Mouse (Mus musculus) neural tube, embryonic 11.5 days (tissue): ENCODE data around the gene Rnf181. TPM values are rescaled to one million over a fixed set of nuclear protein-coding genes. Genes with fewer than 3 reads are reported as not detected.

Experiments used
- ATAC-seq: fragments of 200-750 bp; cut with Nextera tagmentation; 2 replicates; pipeline ENCODE4 v1.8.0; 2017; ENCODE audit warnings: moderate number of reproducible peaks, mild to moderate bottlenecking, moderate TSS enrichment, moderate library complexity; ENCODE audit not compliant: insufficient read depth, low FRiP score, low TSS enrichment
- DNase-seq: peaks from one replicate; pipeline ENCODE4 v3.0.0-alpha.2; 2015; ENCODE audit warnings: low spot score
- H3K27ac ChIP-seq: fragments of 300-500 bp; sonication (generic); 2 replicates; pipeline ENCODE4 v1.5.1; 2014; ENCODE audit warnings: low read depth, mild to moderate bottlenecking, low read length
- H3K27me3 ChIP-seq: fragments of 300-500 bp; sonication (generic); 2 replicates; pipeline ENCODE4 v1.6.1; 2014; ENCODE audit warnings: mild to moderate bottlenecking, low read length, mixed read lengths; ENCODE audit not compliant: control insufficient read depth, insufficient read depth
- H3K36me3 ChIP-seq: fragments of 300-500 bp; sonication (generic); 2 replicates; pipeline ENCODE4 v1.6.1; 2014; ENCODE audit warnings: mild to moderate bottlenecking, low read length, moderate library complexity, mixed read lengths; ENCODE audit not compliant: control insufficient read depth, insufficient read depth
- H3K4me1 ChIP-seq: fragments of 300-500 bp; sonication (generic); 2 replicates; pipeline ENCODE4 v1.6.1; 2014; ENCODE audit warnings: low read length, mixed read lengths; ENCODE audit not compliant: control insufficient read depth, insufficient read depth
- H3K4me2 ChIP-seq: fragments of 300-500 bp; sonication (generic); 2 replicates; pipeline ENCODE4 v1.6.1; 2014; ENCODE audit warnings: low read depth, mild to moderate bottlenecking, moderate library complexity
- H3K4me3 ChIP-seq: fragments of 300-500 bp; sonication (generic); 2 replicates; pipeline ENCODE4 v1.5.1; 2014; ENCODE audit warnings: low read depth, low read length
- H3K9ac ChIP-seq: fragments of 300-500 bp; sonication (generic); 2 replicates; pipeline ENCODE4 v1.6.1; 2014; ENCODE audit warnings: mild to moderate bottlenecking, low read length
- H3K9me3 ChIP-seq: fragments of 300-500 bp; sonication (generic); 2 replicates; pipeline ENCODE4 v1.6.1; 2016; ENCODE audit warnings: low read length; ENCODE audit not compliant: control insufficient read depth
- WGBS: fragments of 180-500 bp; shearing (Covaris S2); extraction: QIAGEN DNeasy Blood & Tissue Kit; methylation state at CpG from one replicate; pipeline ENCODE4 v1.1.7; 2014; 5-methylcytosine and 5-hydroxymethylcytosine counted together
- polyA plus RNA-seq: library from polyadenylated mRNA; unstranded; fragments of >200 nt; fragmentation: Nextera tagmentation; extraction: Ambion mirVana; gene quantifications from 2 replicates; pipeline ENCODE4 v1.2.1, GENCODE M21; 2014

Gene Rnf181
- polyA plus RNA-seq, 1 experiment from 2014 or later: 114 TPM

DNA sequence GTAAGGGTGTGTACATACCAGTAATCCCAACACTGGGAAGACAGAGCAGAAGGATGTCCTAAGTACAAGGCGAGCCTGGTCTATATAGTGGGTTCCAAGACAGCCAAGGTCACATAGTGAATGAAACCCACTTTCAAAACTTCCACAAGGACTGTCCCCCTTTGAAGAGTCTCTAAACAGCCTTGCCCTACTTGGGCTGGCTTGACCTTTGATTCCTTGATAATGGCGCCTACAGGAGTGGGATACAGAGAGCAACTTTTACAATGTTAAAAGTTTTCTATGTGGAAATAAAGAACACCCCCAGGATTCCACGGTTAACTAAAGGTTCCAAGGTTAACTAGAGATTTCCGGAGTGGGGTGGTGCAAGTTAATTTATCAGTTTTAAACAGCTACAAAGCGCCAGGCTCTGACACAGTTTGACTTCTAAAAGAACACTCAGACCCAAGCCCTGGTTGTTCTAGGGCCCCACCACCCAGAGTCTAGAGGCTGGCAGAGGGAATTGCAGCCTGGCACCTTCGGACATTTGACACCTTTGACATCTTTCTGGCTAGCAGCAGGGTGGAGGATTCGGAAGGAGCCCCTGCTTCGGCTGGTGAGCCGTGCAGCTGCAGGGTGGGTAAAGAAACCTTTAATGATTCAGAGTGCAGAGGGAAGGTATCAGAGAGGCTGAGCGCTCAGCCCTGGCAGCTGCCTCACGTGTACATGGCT lies 6.7 kb downstream of the Rnf181 start:
- peaks cover 4% of the 10 kb centered on the region; the same call in 1 of the 2 replicates for H3K36me3 ChIP-seq
- WGBS: 86% methylated on average over 11 of the region's 11 CpGs
- H3K4me2 ChIP-seq: no peak overlapping the region
- no peak overlapping the region for H3K4me3 ChIP-seq
- H3K9me3 ChIP-seq: no peaks in the 10 kb centered on the region
- H3K9ac ChIP-seq: no peak overlapping the region
- peaks cover 3% of the 10 kb centered on the region for H3K4me1 ChIP-seq
- DNase-seq (no peak), ATAC-seq (no peak)
- no peak overlapping the region for H3K27ac ChIP-seq
- no peaks in the 10 kb centered on the region for H3K27me3 ChIP-seq

DNA sequence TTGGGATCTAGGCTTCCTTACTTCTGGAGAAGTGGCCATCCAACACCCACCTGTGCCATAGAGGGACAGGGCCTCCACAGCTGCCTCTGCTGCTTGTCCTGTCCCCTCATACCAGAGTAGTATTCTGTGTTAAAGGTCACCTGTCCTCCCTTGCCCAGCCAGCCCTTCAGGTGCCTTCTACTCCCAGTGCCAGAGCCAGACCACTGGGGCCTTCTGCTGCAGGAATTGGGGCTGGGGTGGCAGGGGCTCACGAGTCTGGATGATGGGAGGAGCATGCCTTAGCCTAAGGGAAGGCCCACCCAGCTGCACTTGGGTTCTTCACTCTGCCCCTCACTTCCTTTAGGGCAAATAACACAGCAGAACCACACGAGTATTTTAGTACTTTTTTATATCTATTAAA lies 7.4 kb downstream of the Rnf181 start:
- Histone ChIP-seq H3K9ac (no peak overlapping the region), H3K4me1 (peaks cover 8% of the 10 kb centered on the region), H3K27me3 (no peaks in the 10 kb centered on the region), H3K4me2 (no peak overlapping the region), H3K9me3 (no peaks in the 10 kb centered on the region), H3K36me3 (peaks cover 4% of the 10 kb centered on the region; the same call in 1 of the 2 replicates), H3K27ac (no peak overlapping the region), H3K4me3 (no peak overlapping the region)
- DNase-seq (no peak), ATAC-seq (no peak)
- 75% methylated on average over 2 of the region's 2 CpGs for WGBS

DNA sequence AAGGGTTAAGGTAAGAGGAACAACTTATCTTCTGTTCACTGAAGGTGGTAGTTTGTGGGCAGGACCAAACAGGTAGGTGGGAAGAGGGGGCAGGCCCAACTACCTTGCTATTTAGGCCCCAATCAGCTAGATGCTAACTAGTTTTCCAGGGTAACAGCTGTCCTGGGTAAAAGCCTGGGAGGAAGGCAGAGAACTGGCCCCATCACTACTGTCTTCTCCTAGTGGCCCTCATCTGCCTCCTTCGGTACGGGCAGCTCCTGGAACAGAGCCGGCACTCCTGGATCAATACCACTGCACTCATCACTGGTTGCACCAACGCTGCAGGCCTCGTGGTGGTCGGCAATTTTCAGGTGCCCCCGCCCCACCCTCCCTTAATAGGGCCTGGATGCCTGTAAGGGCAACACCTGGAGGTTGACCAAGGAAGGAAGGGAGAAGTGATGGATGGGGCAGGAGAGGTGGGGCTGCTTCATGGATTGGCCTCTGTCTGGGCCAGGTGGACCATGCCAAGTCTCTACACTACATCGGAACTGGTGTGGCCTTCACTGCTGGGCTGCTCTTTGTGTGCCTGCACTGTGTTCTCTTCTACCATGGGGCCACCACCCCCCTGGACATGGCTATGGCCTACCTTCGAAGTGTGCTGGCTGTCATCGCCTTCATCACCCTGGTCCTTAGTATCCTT lies 8.5 kb downstream of the Rnf181 start:
- peaks cover 8% of the 10 kb centered on the region for H3K4me1 ChIP-seq

DNA sequence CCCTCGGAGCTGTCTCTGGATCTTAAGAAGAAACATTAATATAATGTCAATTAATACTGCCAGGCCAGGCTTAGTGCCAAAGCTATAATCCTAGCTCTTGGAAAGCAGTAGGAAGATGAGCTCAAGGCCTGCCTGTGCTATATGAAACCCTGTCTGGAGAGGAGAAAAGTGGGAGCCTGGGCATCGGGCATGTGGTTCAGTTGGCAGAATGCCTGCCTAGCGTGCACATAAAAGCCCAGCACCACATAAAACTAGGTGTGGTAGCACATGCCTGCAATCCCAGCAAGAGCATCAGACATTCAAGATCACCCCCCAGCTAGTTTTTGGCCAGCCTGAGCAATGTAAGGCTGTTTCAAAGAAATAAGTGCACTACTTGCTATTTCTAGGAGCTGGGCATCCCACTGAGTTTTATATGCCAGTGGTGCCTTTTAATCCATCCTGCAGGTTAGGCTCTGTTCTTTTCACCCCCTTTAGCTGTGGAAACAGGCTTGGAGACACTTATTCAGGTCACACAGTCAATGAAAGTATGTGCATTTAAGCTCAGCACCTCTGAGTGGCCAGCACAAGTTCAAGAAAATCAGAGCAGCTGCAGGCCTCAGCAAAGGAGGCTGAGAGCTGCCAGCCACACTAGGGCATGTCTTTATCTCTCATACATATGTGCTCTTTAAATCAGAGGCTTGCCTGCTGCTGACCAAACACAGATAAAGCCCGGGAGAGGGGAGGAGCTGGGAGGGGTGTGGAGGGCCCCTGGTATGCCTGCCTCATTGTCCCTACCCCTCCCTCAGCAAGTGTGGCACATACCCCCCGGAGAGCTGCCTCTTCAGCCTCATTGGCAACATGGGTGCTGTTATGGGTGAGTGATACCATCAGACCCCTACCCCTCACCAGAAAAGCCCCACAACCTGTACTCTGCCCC lies 9.3 kb downstream of the Rnf181 start:
- Histone ChIP-seq H3K4me3 (no peak overlapping the region), H3K9ac (no peak overlapping the region), H3K27me3 (no peaks in the 10 kb centered on the region), H3K27ac (no peak overlapping the region), H3K4me1 (peaks cover 8% of the 10 kb centered on the region), H3K4me2 (no peak overlapping the region), H3K36me3 (peaks cover 4% of the 10 kb centered on the region; the same call in 1 of the 2 replicates), H3K9me3 (no peaks in the 10 kb centered on the region)
- no peak for DNase-seq
- ATAC-seq: no peak
- 86% methylated on average over 5 of the region's 5 CpGs for WGBS

More for the DNA sequence above, 8.5 kb downstream of the Rnf181 start:
- Histone ChIP-seq H3K36me3 (peaks cover 4% of the 10 kb centered on the region; the same call in 1 of the 2 replicates), H3K4me2 (no peak overlapping the region), H3K27ac (no peak overlapping the region), H3K9ac (no peak overlapping the region), H3K9me3 (no peaks in the 10 kb centered on the region), H3K4me3 (no peak overlapping the region), H3K27me3 (no peaks in the 10 kb centered on the region)
- DNase-seq: no peak
- 92% methylated on average over 10 of the region's 10 CpGs for WGBS
- ATAC-seq: no peak

DNA sequence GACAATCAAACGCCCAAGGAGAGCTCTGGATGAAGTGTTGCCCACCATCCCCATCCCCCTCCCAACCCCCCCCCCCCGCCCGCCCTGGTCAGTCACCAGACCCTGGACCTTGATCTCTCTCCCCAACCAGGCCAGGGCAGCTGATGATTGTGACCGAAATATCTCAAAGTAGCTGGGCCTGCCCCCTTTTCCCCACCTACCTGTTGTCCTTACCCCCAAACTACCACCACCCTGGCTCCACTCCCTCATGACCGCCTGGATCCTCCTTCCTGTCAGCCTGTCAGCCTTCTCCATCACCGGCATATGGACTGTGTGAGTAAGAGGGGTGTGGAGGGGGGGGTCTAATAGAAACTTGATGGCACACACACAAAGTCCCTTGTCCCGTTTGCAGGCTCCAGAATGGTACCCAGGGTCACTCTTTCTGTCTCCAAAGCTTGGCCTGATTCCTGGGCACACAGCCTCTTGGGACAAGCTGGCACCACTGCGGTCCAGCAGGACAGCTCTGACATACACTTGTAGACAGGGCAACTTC lies 10.7 kb downstream of the Rnf181 start:
- ATAC-seq (peak; percentile 6; the same call in 1 of the 2 replicates), DNase-seq (no peak)
- Histone ChIP-seq H3K27me3 (no peaks in the 10 kb centered on the region), H3K4me1 (peaks cover 6% of the 10 kb centered on the region; the same call in 1 of the 2 replicates), H3K4me2 (peak overlapping the region; percentile 66), H3K36me3 (peaks cover 4% of the 10 kb centered on the region; the same call in 1 of the 2 replicates), H3K9me3 (no peaks in the 10 kb centered on the region), H3K9ac (peak overlapping the region; percentile 44), H3K4me3 (peak overlapping the region; percentile 49), H3K27ac (no peak overlapping the region)
- WGBS: 43% methylated on average over 7 of the region's 8 CpGs

DNA sequence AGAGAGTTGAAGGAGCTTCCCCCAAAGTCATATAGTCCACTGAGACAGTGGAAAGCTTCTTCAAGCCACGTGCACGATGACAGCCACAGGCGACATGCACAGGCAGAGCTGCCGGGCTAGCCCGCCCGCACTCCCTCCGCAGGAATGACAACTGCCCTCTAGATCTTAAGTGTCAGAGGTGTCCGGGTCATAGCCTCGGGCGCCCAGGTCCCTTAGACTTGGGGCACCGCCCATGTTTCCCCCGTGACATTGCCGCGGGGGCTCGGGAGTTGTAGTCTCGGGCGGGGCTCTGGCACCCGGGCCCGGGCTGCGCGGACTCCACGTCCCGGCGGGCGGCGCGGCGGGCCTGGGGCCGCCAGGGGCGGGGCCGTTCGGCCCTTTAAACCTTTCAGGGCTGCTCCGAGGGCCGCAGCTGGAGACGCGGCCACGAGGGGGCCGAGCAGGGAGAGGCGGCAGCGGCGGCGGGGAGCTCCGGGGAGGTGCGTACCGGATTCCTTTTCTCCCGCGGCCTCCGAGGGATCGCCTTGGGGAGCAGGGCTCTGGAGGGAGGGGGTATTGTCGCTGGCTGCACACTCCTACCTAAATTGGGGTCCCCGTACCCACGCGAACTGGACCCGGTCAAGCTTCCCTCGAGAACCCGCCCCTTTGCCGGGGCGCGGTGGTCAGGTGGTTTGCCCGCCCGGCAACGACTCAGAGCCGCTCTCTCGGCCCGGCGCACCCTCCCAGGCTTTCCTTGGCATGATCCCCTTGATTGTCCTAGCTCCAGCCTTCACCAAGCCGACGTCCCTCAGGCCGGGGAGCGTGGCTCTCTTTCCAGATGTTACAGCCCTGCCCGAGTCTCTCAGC lies 11.5 kb downstream of the Rnf181 start, which contains the start of gene Tmem150a:
Gene Tmem150a, plus strand, starts transcription at position 382 of the 846 bp plus-strand sequence.
- Histone ChIP-seq H3K36me3 (peaks cover 4% of the 10 kb centered on the region; the same call in 1 of the 2 replicates), H3K4me1 (peaks cover 6% of the 10 kb centered on the region; the same call in 1 of the 2 replicates), H3K9me3 (no peaks in the 10 kb centered on the region), H3K9ac (peak within 1 kb of the TSS; percentile 44), H3K4me2 (peak within 1 kb of the TSS; percentile 66), H3K27me3 (no peaks in the 10 kb centered on the region), H3K4me3 (peak within 1 kb of the TSS; percentile 49), H3K27ac (no peak within 1 kb of the TSS)
- peak; percentile 86 for ATAC-seq
- DNase-seq: peak; percentile 88
- 1% methylated on average over 64 of the region's 71 CpGs for WGBS

DNA sequence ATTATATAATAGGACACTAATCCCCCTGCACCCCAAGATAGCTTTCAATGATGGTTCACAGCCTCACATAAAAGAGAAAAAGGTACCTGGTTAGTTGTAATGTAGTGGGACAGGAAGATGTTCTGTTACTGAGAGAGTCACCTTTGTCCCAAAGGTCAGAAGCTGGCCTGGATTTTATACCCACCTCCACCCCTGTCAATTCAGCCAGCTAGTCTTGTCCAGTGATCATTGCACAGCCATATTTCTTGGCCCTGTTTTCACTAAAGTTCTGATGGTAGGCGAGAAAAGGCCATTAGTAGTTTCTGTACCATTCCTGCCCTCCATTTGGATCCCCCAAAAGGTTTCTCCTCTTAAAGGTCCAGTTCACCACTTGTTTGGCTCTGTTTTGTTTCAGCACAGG lies 12.7 kb downstream of the Rnf181 start:
- H3K27me3 ChIP-seq: no peaks in the 10 kb centered on the region
- no peak overlapping the region for H3K9ac ChIP-seq
- no peak overlapping the region for H3K27ac ChIP-seq
- ATAC-seq (no peak), DNase-seq (no peak)
- H3K4me2 ChIP-seq: no peak overlapping the region
- 79% methylated on average over 1 of the region's 1 CpGs for WGBS
- peaks cover 2% of the 10 kb centered on the region; the same call in 1 of the 2 replicates for H3K36me3 ChIP-seq
- no peak overlapping the region for H3K4me3 ChIP-seq
- no peaks in the 10 kb centered on the region for H3K9me3 ChIP-seq
- H3K4me1 ChIP-seq: peaks cover 6% of the 10 kb centered on the region; the same call in 1 of the 2 replicates
